Mouse (Mus musculus) erythroblast, embryonic 14.5 days (primary cell): Measurements from ENCODE around the gene Hmcn2.

Source experiments
- GATA1 ChIP-seq: IDR thresholded peaks from 2 replicates; pipeline ENCODE4 v1.6.1; 2012; ENCODE audit warnings: low read length, inconsistent platforms, mixed read lengths
- TAL1 ChIP-seq: IDR thresholded peaks from 3 replicates; pipeline ENCODE4 v1.6.1; 2012; ENCODE audit warnings: low read length, inconsistent platforms, mixed read lengths

DNA sequence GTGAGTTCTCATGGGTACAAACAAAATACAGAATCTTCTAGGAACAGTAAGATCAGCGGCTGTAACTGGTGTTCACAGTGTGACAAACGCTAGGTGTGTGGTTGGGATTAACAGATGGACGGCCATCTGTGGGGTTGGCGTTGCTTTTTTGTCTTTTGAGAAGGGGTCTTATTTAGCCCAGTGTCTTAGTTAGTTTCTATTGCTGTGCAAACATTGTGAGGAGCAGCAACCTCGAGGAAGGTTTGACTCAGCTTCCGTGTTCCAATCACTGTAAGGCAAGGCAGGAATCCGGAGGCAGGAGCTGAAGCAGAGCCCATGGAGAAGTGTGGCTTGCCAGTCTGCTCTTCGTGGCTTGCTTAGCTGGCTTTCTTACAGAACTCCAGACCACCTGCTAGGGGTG lies 33.1 kb upstream of the Hmcn2 start:
- TF ChIP-seq GATA1, result no peak
- no peak for TF ChIP-seq TAL1
